Mouse (Mus musculus): ENCODE measurements around the gene Vmn2r14. TPM values are rescaled to one million over a fixed set of nuclear protein-coding genes. Genes with fewer than 3 reads are reported as not detected.
"Not testable (repeated sequence)": the region's sequence is repeated elsewhere in the genome, so short reads cannot be mapped to it uniquely, and the experiment has no call there.

The Vmn2r14 gene
- polyA plus RNA-seq (2012; rRNA removed) = not detected in 2 replicates

DNA sequence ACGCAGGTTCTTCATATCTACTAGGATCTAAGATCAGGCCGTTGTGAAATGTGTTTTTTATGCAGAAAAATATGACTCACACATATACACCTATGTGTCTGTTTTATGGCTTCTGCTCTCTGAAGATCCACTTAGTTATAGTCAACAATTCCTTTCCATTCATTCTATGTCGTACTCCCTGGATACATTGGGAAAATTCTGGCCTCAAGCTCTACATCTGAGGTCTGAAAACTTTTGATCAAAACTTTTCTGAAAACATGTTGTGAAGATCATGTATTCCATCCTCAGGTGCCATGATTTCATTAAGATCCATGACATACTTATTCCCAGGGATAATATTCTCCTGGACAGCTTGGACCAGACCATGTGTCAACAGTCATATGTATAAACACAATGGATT is at the start of gene Vmn2r14:
Gene Vmn2r14, minus strand, starts transcription at position 101 of the 400 bp plus-strand sequence.
- WGBS = 62% methylated on average over 3 of the region's 3 CpGs
- DNase-seq (ENCODE audit: low read depth, low spot score) = no peak

DNA sequence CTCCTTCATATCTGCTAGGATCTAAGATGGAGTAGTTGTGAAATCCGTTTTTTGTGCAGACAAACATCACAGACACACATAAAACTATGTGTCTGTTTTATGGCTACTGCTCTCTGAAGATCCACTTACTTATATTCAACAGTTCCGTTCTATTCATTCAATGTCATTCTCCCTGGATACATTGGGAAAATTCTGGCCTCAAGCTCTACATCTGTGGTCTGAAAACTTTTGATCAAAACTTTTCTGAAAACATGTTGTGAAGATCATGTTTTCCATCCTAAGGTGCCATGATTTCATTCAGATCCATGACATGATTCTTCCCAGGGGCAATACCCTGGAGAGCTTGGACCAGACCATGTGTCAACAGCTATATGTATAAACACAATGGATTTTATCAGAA is 32.4 kb downstream of the Vmn2r14 start, which contains the start of gene Vmn2r13:
Gene Vmn2r13, minus strand, starts transcription at position 101 of the 400 bp plus-strand sequence.
- WGBS = 48% methylated on average over 2 of the region's 2 CpGs
- not testable (repeated sequence) for DNase-seq (ENCODE audit: low read depth, low spot score)

DNA sequence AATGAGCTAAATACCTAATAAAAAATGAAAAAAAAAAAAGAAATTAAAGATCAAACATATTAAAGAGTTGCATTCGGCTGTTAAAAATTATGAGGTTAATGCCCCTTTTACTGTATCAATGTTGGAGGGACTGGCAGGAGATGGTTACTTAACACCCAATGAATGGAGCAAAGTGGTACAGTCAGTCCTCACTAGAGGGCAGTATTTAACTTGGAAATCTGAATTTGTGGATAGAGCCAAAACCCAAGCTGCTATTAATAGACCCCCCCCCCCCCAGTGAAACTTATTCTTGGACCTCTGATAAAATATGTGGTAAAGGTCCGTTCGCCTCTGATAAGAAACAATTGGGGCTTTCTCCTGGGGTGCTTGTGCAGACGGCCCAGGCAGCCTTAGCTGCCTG is 57.7 kb downstream of the Vmn2r14 start:
- 88% methylated on average over 4 of the region's 4 CpGs for WGBS
- DNase-seq (ENCODE audit: low read depth, low spot score) = not testable (repeated sequence)

Other genes starting within 250 kb of the Vmn2r14 start
- gene Vmn2r10, start 218.2 kb downstream of the Vmn2r14 start, polyA plus RNA-seq (2012; rRNA removed) = not detected in 2 replicates
- gene Vmn2r11, start 165.1 kb downstream of the Vmn2r14 start, polyA plus RNA-seq (2012; rRNA removed) = not detected in 2 replicates
- not detected in 2 replicates for gene Vmn2r12, start 126.8 kb downstream of the Vmn2r14 start, polyA plus RNA-seq (2012; rRNA removed)
- gene Vmn2r13, start 32.5 kb downstream of the Vmn2r14 start, polyA plus RNA-seq (2012; rRNA removed) = not detected in 2 replicates
- not detected in 2 replicates for gene Vmn2r15, start 72.9 kb upstream of the Vmn2r14 start, polyA plus RNA-seq (2012; rRNA removed)
- gene Vmn2r16, start 105.5 kb upstream of the Vmn2r14 start, polyA plus RNA-seq (2012; rRNA removed) = not detected in 2 replicates
- not detected in 2 replicates for gene Vmn2r17, start 195.0 kb upstream of the Vmn2r14 start, polyA plus RNA-seq (2012; rRNA removed)